Mouse (Mus musculus): ENCODE measurements at regions not wholly inside any gene's neighbourhood (a gene's known extent, or its start where the extent isn't known, plus 50 kb on each side); places are given as distances from the start of the nearest gene placed in this dataset.

DNA sequence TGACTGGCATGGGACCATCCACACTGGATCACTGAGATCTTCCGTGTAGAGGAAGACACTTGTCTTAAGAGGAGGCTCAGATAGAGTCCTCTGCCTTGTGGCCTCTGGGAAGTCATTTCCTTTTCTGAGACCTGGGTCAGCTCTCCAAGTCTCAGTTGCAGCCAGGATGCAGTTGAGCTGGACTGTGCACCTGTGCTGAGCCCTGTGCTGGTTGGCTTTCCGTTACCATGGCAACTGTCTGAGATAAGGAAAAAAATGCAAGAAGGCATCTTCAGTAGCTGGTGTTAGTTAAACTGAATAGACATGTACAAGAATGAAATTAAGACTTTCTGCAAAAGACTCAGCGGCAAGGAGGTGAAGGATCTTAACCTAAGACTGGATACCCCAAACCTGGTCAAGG, 82.5 kb upstream of the Tut7 start:
- TF ChIP-seq CTCF (IDR thresholded peaks at IDR 0.05; ENCODE audit: control insufficient read depth, insufficient read depth, insufficient replicate concordance, low read depth, low read length) (no peak), POLR2A (IDR thresholded peaks at IDR 0.05; ENCODE audit: control insufficient read depth, low read depth, low read length) (no peak)

All from testis, adult 2 months (tissue).